Mouse (Mus musculus): Measurements from ENCODE around the gene Lad1. TPM values are rescaled to one million over a fixed set of nuclear protein-coding genes. Genes with fewer than 3 reads are reported as not detected.

Lad1 gene
- total RNA-seq, 4 experiments from 2014 or later: not detected

GRCm38 (mm10) chr1:135807546-135807945 lies 10.9 kb upstream of the Lad1 start:
- DNase-seq (ENCODE audit: low spot score in 2 of 2): no peak

GRCm38 (mm10) chr1:135810180-135810579 lies 8.2 kb upstream of the Lad1 start:
- DNase-seq (ENCODE audit: low spot score in 2 of 2): no peak

DNA sequence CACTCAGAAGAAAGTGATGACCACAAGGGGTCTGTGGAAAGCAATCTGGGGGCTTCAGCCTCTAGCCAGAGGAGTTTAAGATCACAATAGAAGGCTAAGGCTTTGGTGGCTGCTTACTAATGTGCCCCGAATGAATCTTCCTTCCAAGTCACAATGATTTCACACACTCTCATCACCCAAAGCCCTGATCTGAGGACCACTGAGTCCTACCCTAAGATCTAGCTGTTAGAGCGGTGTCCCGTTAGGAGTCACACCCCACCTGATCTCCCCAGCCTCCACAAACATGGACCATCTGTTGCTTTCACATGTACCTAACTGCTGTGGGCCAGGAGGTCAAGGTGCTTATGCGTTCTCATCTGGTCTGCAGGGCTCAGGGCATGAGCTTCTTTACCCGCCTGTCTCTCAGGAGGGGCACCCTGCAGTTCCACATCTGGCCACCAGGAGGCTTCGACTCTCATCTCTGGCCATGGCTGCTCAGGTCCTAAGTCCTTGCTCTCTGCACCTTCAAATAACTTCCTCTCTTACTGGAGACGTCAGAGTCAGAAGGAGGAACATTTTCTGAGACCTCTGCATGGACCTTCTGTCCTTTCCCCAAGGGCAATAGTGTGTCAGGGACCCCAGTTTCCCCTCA lies 7.3 kb upstream of the Lad1 start:
- DNase-seq (ENCODE audit: low spot score in 2 of 2): peak; percentile 59 to 67

DNA sequence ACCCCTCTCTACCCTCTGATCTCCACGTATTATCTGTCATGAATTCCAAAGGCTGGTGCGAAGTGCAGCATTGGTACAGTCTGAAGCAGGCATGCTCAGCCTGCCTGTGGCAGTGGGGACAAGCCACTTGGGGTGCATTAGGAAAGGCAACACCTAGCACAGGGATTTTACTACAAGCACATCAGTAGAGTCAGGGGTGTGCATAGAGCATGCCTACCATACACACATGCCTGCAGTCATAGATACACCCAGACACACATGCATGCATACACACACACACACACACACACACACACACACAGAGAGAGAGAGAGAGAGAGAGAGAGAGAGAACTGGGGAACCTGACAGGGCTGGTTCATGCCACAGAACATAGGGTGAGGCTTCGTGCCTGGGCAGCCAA lies 6.2 kb upstream of the Lad1 start:
- DNase-seq (ENCODE audit: low spot score in 2 of 2): no peak

GRCm38 (mm10) chr1:135812618-135813017 lies 5.8 kb upstream of the Lad1 start:
- no peak for DNase-seq (ENCODE audit: low spot score in 2 of 2)

- DNase-seq (ENCODE audit: low spot score in 2 of 2): no peak
These were observed 5.3 kb upstream of the Lad1 start for GRCm38 (mm10) chr1:135813071-135813470.

DNA sequence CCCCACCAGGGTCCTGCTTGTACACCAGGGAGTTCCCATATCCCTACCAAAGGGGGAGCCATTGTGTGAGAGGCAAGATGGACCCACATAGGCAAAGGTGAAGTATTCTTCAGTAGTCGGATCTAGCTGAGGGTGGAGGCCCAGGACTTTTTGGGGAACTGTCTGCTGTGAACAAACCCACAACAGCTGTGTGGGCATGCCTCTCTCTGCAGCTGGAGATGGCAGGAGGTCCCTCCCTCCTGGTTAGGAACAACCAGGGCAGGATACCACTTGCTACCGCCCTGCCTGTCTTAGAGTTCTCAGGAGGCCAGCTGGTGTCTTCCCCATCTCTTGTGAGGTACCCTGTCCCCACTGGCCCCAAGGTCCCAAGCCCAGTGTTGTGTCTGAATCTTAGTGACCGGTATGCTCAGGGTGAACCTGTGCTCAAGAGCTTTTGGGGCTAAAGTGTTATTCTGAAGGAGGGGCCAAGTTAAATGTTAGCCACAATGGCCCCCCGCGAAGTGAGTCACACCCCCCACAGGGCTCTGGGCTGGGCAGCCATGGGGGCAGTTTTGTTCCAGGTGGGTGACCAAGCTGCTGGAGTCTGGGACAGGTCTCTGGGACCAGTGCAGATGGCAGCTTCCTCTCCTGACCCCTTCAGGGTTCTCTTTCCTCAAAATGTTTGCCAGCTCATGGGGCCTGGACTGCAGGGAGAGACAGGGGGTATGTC lies 4.6 kb upstream of the Lad1 start:
- no peak for DNase-seq (ENCODE audit: low spot score in 2 of 2)

- DNase-seq (ENCODE audit: low spot score in 2 of 2): no peak
These were observed 3.9 kb upstream of the Lad1 start for GRCm38 (mm10) chr1:135814531-135814930.

DNA sequence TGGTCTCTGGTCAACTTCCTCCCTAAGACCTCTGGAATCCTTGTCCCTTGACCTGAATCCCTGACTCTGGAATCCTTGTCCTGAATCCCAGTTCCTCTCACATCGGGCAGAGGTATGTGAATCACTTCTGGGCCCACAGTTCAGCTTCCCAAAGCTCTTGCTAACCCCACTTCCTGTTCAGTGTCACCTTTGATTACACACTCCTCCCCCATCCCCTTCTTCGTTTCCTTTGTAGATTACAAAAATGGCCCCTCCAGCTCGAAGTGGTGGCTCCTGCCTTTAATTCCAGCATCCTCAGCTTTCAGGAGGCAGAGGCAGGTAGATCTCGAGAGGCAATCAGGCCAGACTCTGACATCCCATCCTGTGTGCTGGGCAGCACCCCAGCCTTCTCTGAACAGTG lies 803 bp upstream of the Lad1 start:
- no peak for DNase-seq (ENCODE audit: low spot score in 2 of 2)

- DNase-seq (ENCODE audit: low spot score in 2 of 2): no peak
These were observed 1.7 kb downstream of the Lad1 start for GRCm38 (mm10) chr1:135820071-135820470.

DNA sequence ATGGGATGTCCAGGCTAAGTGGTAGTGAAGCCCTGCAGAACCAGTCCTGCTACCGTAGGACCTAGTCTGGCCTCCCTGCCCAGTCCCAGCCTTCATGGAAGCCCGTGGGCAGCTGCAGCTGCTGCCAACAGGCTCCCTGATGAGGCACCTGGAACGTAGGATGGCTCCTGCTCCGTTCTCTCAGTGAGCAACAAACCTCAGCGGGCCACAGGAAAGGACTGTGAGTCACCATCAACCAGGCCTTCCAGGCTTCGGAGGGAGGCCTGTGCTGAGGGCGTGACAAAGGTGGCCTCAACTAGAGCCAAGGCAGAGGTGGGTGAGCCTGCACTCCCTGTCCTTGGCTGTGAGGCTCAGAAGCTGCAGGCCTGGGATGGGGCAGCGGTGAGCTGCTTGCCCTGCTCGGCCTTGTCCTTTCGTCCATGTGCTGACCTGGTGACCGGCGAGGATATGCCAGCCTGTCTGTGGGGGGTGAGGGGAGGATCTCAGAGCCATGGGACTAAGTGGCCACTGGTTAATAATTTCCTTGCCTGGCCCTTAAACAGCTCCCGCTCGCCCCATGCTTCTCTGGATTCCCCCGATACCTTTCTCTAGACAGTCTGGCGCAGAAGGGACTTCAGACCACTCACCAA lies 2.5 kb downstream of the Lad1 start:
- DNase-seq (ENCODE audit: low spot score in 2 of 2): no peak

GRCm38 (mm10) chr1:135821780-135822179 lies 3.4 kb downstream of the Lad1 start:
- no peak for DNase-seq (ENCODE audit: low spot score in 2 of 2)

DNA sequence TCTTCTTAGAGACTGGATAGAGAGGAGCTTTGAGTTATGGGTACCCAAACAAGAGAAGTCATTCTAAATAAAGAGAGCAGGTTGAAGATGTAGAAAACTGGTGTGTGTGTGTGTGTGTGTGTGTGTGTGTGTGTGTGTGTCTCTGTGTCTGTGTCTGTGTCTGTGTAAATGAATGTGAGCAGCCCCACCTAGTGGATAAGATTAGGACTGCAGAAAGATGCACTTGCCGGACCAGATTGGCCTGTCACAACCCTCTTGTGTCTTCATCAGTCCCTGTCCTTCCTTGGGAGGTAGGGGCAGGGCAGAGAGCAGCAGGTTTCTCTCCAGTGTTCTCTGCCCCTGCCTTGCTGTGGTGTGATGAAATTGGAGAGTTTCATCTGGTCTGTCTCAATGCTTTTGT lies 10.5 kb downstream of the Lad1 start:
- no peak for DNase-seq (ENCODE audit: low spot score in 2 of 2)

- no peak for DNase-seq (ENCODE audit: low spot score in 2 of 2)
These were observed 15.9 kb downstream of the Lad1 start for GRCm38 (mm10) chr1:135834206-135834859.

DNA sequence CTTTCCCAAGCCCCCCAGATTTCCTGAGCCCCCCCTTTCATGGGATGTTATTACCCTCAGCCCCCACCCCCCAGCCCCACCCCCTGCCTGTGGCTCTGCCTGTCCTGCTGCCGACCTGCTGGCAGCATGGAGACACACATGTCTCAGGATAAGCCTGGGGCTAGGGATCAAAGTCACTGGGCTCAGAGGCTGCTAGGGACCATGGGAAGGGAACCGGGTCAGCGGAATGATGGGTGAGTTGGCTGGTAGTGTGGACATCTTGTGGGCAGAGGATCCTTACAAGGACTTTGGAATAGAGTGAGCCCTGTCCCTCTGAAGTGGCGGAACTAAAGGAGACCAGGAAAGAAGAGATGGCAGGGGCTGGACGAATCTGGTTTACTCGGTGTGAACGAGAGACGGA lies 16.6 kb downstream of the Lad1 start:
- no peak for DNase-seq (ENCODE audit: low spot score in 2 of 2)

- DNase-seq (ENCODE audit: low spot score in 2 of 2): no peak
These were observed 17.5 kb downstream of the Lad1 start, which contains the start of gene Tnnt2 for GRCm38 (mm10) chr1:135835716-135836483. Tnnt2 (plus strand) TSS chr1:135836354.

DNA sequence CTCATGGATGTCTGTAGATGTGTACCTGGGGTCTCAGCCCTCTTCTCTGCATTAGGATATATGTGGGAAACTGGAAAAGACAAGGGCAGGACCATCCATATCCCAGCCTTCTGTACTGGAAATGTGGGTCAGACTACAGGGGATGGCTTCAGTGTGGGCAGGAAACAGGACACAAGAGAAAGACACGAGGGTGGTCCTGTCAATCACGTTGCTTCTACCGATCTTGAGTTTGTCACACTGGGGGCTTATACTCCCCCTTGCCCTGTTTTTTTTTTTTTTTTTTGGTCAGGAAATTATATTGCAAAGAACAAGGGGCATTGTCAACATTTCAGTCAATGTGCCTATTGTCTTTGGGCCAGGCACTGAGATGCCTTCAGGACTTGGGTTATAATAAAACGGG lies 20.2 kb downstream of the Lad1 start:
- no peak for DNase-seq (ENCODE audit: low spot score in 2 of 2)

DNA sequence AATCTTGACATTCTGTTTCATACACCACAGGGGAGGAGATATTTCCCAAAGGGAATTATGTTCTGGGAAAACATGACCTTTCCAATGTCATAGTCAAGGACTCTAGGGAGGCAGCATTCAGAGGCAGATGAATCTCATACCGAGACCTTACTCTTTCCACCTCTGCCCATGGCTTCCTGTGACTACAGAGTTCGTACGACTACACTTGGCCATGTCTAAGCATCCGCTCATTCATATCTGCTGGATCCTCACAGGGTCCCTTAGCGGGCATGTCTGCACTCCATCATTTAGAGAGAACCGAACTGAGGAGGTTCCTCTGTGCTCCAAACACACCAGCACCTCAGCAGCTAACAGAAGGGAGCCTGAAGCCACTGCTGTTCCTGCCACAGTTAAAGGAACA lies 20.7 kb downstream of the Lad1 start:
- DNase-seq (ENCODE audit: low spot score in 2 of 2): no peak

DNA sequence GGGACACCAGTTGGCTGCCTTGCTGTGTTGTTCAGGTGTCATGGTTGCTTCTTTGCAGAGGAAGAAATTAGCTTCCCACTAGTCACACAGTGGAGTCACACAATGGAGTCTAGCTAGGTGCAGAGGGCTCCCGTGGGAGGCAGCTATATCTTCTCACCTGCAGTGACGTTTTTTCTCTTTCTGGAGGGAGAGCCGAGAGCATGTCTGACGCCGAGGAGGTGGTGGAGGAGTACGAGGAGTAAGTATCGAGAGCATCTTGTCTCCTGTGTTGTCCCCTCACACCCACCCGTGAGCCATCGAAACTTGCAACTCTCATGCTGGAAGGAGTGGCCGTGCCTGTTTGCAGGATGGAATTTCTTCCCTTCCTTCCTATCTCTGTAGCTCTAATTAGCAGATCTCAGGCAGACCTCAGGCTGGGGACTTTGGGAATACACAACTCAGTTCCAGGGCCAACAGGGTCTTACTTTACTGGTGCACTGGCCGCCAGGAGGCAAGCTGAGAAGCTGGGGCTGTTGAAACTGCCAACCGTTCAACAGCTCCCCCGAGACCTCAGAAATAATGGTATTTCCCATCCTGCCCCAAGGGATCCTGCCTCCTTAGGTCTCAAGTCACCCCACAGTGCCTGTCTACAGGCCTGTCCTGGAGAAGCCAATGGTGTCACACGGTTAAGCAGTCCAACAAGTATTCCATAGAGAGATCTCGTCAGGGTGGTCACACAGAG lies 22.4 kb downstream of the Lad1 start:
- no peak for DNase-seq (ENCODE audit: low spot score in 2 of 2)

DNA sequence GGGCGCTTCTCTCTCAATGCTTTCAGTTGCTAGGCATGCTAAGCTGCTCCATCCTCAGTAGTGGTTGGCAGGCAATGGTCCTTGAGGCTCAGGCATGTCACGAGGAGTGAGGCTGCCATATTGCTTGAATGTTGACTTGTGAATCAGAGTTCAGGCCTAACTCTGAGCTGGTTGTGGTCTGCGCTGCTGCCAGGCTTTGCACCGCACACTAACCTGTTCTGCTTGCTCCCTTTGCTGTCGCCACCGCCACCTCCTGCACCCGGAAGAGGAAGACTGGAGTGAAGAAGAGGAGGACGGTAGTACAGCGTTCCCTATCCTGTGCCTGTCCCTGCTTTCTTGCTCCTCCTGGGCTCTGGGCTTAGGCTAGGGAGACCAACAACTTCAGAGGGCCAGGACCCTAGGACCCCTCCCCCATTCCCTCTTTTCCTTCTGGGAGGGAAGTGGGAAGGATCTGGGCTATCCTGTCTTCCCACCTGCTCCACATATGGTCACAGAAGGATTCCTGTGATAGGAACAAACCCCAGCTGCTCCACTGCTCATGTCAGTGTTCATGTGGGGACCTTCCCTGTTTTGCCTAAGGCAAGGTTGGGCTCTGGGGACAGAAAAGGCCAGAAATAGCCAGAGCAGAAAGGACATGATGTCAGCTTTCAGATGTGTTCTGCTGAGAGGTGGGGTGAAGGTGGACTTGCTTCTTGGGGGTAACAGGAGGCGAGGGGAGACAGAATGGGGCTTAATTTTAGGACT lies 25.3 kb downstream of the Lad1 start:
- no peak for DNase-seq (ENCODE audit: low spot score in 2 of 2)
